Mouse (Mus musculus) bone marrow macrophage, adult 2 months (primary cell): ENCODE measurements at regions not wholly inside any gene's neighbourhood (a gene's known extent, or its start where the extent isn't known, plus 50 kb on each side); places are given as distances from the start of the nearest gene placed in this dataset.
A peak's percentile ranks its signal among the peaks of the same experiment; 100 is the strongest.

Source experiments
- H3K27ac ChIP-seq: 2 replicates; pipeline ENCODE4 v1.5.1; 2012; ENCODE audit warnings: low read depth, low read length; ENCODE audit not compliant: insufficient read depth
- H3K4me1 ChIP-seq: 2 replicates; pipeline ENCODE4 v1.6.1; 2012; ENCODE audit warnings: low read length; ENCODE audit not compliant: control insufficient read depth, insufficient read depth
- H3K4me3 ChIP-seq: 2 replicates; pipeline ENCODE4 v1.5.1; 2012; ENCODE audit warnings: mild to moderate bottlenecking, low read length, moderate library complexity; ENCODE audit not compliant: insufficient read depth
- CTCF ChIP-seq: IDR thresholded peaks from 2 replicates; pipeline ENCODE4 v1.5.1; 2012; ENCODE audit warnings: low read depth, mild to moderate bottlenecking, low read length, moderate library complexity
- POLR2A ChIP-seq: IDR thresholded peaks from 2 replicates; pipeline ENCODE4 v1.6.1; 2012; ENCODE audit warnings: mild to moderate bottlenecking, low read depth, low read length, borderline replicate concordance

- TF ChIP-seq CTCF, result no peak
- TF ChIP-seq POLR2A, result no peak
- H3K4me3 ChIP-seq, result no peak overlapping the region
- no peak overlapping the region for H3K27ac ChIP-seq
- H3K4me1 ChIP-seq, result no peaks in the 10 kb centered on the region
Measured at GRCm38 (mm10) chr4:71524255-71524970, 233.4 kb downstream of the Gm11232 start.

GRCm38 (mm10) chr4:71520751-71521150 lies 237.0 kb downstream of the Gm11232 start:
- H3K4me3 ChIP-seq, result no peak overlapping the region
- no peak overlapping the region for H3K27ac ChIP-seq
- TF ChIP-seq CTCF, result no peak
- TF ChIP-seq POLR2A, result no peak
- no peaks in the 10 kb centered on the region for H3K4me1 ChIP-seq

- no peaks in the 10 kb centered on the region for H3K4me1 ChIP-seq
- no peak for TF ChIP-seq POLR2A
- no peak for TF ChIP-seq CTCF
- no peak overlapping the region for H3K27ac ChIP-seq
- H3K4me3 ChIP-seq, result no peak overlapping the region
Measured at GRCm38 (mm10) chr4:71517921-71518404, 239.8 kb downstream of the Gm11232 start.

GRCm38 (mm10) chr4:71506911-71507310 lies 250.9 kb downstream of the Gm11232 start:
- Histone ChIP-seq H3K4me3 (no peak overlapping the region), H3K27ac (no peak overlapping the region), H3K4me1 (no peaks in the 10 kb centered on the region)
- TF ChIP-seq POLR2A (no peak), CTCF (no peak)

- no peak overlapping the region for H3K27ac ChIP-seq
- no peak overlapping the region for H3K4me3 ChIP-seq
- TF ChIP-seq POLR2A (no peak), CTCF (no peak)
- H3K4me1 ChIP-seq, result peaks cover 6% of the 10 kb centered on the region
Measured at GRCm38 (mm10) chr4:71489788-71490187, 268.0 kb downstream of the Gm11232 start.

- Histone ChIP-seq H3K4me1 (peaks cover 6% of the 10 kb centered on the region), H3K4me3 (peak overlapping the region; percentile 33; the same call in 1 of the 2 replicates), H3K27ac (peak overlapping the region; percentile 49; the same call in 1 of the 2 replicates)
- TF ChIP-seq CTCF, result no peak
- TF ChIP-seq POLR2A, result no peak
Measured at GRCm38 (mm10) chr4:71488663-71489161, 269.1 kb downstream of the Gm11232 start.

GRCm38 (mm10) chr4:71488059-71488458 lies 269.7 kb downstream of the Gm11232 start:
- Histone ChIP-seq H3K4me1 (peaks cover 6% of the 10 kb centered on the region), H3K27ac (no peak overlapping the region), H3K4me3 (no peak overlapping the region)
- no peak for TF ChIP-seq CTCF
- no peak for TF ChIP-seq POLR2A

- Histone ChIP-seq H3K27ac (no peak overlapping the region), H3K4me1 (no peaks in the 10 kb centered on the region), H3K4me3 (no peak overlapping the region)
- no peak for TF ChIP-seq POLR2A
- TF ChIP-seq CTCF, result no peak
Measured at GRCm38 (mm10) chr4:71480960-71481359, 276.8 kb downstream of the Gm11232 start.

- Histone ChIP-seq H3K27ac (no peak overlapping the region), H3K4me1 (no peaks in the 10 kb centered on the region), H3K4me3 (no peak overlapping the region)
- TF ChIP-seq CTCF (no peak), POLR2A (no peak)
Measured at GRCm38 (mm10) chr4:71470580-71470979, 287.2 kb downstream of the Gm11232 start.

GRCm38 (mm10) chr4:71454811-71455210 lies 303.0 kb downstream of the Gm11232 start:
- TF ChIP-seq CTCF, result no peak
- TF ChIP-seq POLR2A, result no peak
- Histone ChIP-seq H3K4me1 (no peaks in the 10 kb centered on the region), H3K4me3 (no peak overlapping the region), H3K27ac (no peak overlapping the region)

- Histone ChIP-seq H3K4me3 (no peak overlapping the region), H3K27ac (no peak overlapping the region), H3K4me1 (no peaks in the 10 kb centered on the region)
- no peak for TF ChIP-seq CTCF
- TF ChIP-seq POLR2A, result no peak
Measured at GRCm38 (mm10) chr4:71453499-71453898, 304.3 kb downstream of the Gm11232 start.
